Mouse (Mus musculus) hindbrain, embryonic 15.5 days (tissue): ENCODE data around the gene Hadhb. TPM values are rescaled to one million over a fixed set of nuclear protein-coding genes. Genes with fewer than 3 reads are reported as not detected.

Source experiments
- ATAC-seq: fragments of 200-750 bp; cut with Nextera tagmentation; 2 replicates; pipeline ENCODE4 v1.8.0; 2017; ENCODE audit warnings: low read depth, moderate number of reproducible peaks, moderate TSS enrichment; ENCODE audit not compliant: low FRiP score
- H3K27ac ChIP-seq: fragments of 300-500 bp; sonication (generic); replicated peaks from 2 replicates; pipeline ENCODE4 v1.5.1; 2015; ENCODE audit warnings: mild to moderate bottlenecking, inconsistent platforms
- H3K27me3 ChIP-seq: fragments of 300-500 bp; sonication (generic); 2 replicates; pipeline ENCODE4 v1.6.1; 2015; ENCODE audit warnings: control low read depth, inconsistent platforms
- H3K36me3 ChIP-seq: fragments of 300-500 bp; sonication (generic); 2 replicates; pipeline ENCODE4 v1.6.1; 2015; ENCODE audit warnings: control low read depth, inconsistent platforms
- H3K4me1 ChIP-seq: fragments of 300-500 bp; sonication (generic); replicated peaks from 2 replicates; pipeline ENCODE4 v1.6.1; 2015; ENCODE audit warnings: control low read depth, inconsistent platforms
- H3K4me2 ChIP-seq: fragments of 300-500 bp; sonication (generic); 2 replicates; pipeline ENCODE4 v1.6.1; 2015; ENCODE audit warnings: moderate library complexity, mild to moderate bottlenecking, inconsistent platforms
- H3K4me3 ChIP-seq: fragments of 300-500 bp; sonication (generic); 2 replicates; pipeline ENCODE4 v1.5.1; 2015; ENCODE audit warnings: mild to moderate bottlenecking, inconsistent platforms
- H3K9ac ChIP-seq: fragments of 300-500 bp; sonication (generic); 2 replicates; pipeline ENCODE4 v1.6.1; 2015; ENCODE audit warnings: inconsistent platforms
- H3K9me3 ChIP-seq: fragments of 300-500 bp; sonication (generic); 2 replicates; pipeline ENCODE4 v1.6.1; 2016; ENCODE audit warnings: control low read depth, inconsistent platforms
- WGBS: fragments of 180-500 bp; shearing (Covaris S2); methylation state at CpG from one replicate; pipeline ENCODE4 v1.1.7; 2015; 5-methylcytosine and 5-hydroxymethylcytosine counted together
- polyA plus RNA-seq: library from polyadenylated mRNA; unstranded; fragments of >200 nt; fragmentation: Nextera tagmentation; extraction: Ambion mirVana; gene quantifications from 2 replicates; pipeline ENCODE4 v1.2.1, GENCODE M21; 2015

The Hadhb gene
- polyA plus RNA-seq, 1 experiment from 2014 or later = 56.5 TPM

- ATAC-seq = no peak
- Histone ChIP-seq H3K36me3 (no peaks in the 10 kb centered on the region), H3K9me3 (no peaks in the 10 kb centered on the region), H3K27me3 (no peaks in the 10 kb centered on the region), H3K4me1 (peaks cover 11% of the 10 kb centered on the region), H3K4me2 (no peak overlapping the region), H3K9ac (no peak overlapping the region), H3K4me3 (no peak overlapping the region), H3K27ac (no peak overlapping the region)
- 88% methylated on average over 6 of the region's 6 CpGs for WGBS
Observed at GRCm38 (mm10) chr5:30159601-30160000, 4.6 kb downstream of the Hadhb start.

DNA sequence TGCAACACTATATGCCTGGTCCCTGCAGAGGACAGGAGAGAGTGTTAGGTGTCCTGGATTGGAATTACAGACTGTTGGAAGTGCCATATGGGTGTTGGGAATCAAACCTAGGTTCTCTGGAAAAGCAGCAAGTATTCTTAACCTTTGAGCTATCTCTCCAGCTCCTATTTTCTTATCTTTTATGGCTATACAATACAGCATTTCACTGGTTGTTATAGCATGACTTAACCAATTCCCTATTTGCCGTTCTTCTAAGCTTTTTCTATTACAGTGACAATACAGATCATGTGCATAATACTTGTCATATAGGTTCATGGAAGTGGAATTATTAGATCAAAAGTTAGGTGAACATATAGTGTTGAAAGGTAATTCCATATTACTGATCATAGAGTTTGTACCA, 6.8 kb downstream of the Hadhb start:
- peaks cover 9% of the 10 kb centered on the region for H3K36me3 ChIP-seq
- 83% methylated on average over 1 of the region's 1 CpGs for WGBS
- H3K27ac ChIP-seq = no peak overlapping the region
- no peak overlapping the region for H3K9ac ChIP-seq
- H3K27me3 ChIP-seq = no peaks in the 10 kb centered on the region
- H3K9me3 ChIP-seq = no peaks in the 10 kb centered on the region
- peaks cover 2% of the 10 kb centered on the region; the same call in 1 of the 2 replicates for H3K4me1 ChIP-seq
- no peak overlapping the region for H3K4me2 ChIP-seq
- H3K4me3 ChIP-seq = no peak overlapping the region
- ATAC-seq = no peak

GRCm38 (mm10) chr5:30162339-30162738, 7.3 kb downstream of the Hadhb start:
- 84% methylated on average over 6 of the region's 6 CpGs for WGBS
- H3K9me3 ChIP-seq = no peaks in the 10 kb centered on the region

DNA sequence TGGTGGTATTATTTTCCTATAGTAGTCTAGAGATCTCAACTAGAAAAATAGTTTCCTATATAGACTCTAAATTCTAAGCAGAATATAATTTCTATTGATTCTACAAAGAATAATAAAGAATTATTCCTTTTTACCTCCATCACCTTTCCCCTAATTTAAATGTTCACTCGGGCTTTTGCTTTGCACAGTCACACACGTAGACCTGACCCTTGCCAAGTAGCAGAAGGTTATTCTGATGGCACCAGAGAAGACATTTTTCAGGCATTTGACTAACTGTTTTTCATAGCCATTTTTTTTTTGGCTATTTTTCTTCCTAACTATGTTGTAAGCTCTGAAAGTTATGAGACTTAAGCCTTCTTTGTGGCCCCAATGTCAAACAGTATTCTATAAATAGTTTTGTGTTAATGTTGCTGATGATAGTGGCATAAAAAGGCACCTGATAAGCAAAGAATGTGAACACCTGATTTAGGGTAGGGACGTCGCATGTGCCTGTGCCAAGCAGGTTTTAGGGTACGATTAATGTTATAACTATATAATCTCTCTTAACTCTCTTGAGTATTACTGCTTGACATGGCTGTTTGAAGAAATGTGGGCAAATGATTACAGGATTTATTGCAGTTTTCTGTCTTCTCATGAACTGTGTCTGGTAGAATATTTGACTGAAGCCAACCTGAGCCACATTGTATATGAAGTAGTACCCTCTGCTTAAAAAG, 10.3 kb downstream of the Hadhb start:
- WGBS = 96% methylated on average over 5 of the region's 5 CpGs
- no peak overlapping the region for H3K27ac ChIP-seq
- no peaks in the 10 kb centered on the region for H3K27me3 ChIP-seq
- H3K36me3 ChIP-seq = peaks cover 35% of the 10 kb centered on the region
- H3K4me3 ChIP-seq = no peak overlapping the region
- no peak overlapping the region for H3K9ac ChIP-seq
- no peaks in the 10 kb centered on the region for H3K4me1 ChIP-seq
- no peak for ATAC-seq
- H3K9me3 ChIP-seq = no peaks in the 10 kb centered on the region
- H3K4me2 ChIP-seq = no peak overlapping the region

More at GRCm38 (mm10) chr5:30162339-30162738, 7.3 kb downstream of the Hadhb start:
- ATAC-seq = no peak
- H3K36me3 ChIP-seq = peaks cover 10% of the 10 kb centered on the region
- no peak overlapping the region for H3K4me3 ChIP-seq
- no peak overlapping the region for H3K4me2 ChIP-seq
- no peaks in the 10 kb centered on the region for H3K4me1 ChIP-seq
- no peaks in the 10 kb centered on the region for H3K27me3 ChIP-seq
- H3K9ac ChIP-seq = no peak overlapping the region
- no peak overlapping the region for H3K27ac ChIP-seq

GRCm38 (mm10) chr5:30170303-30170940, 15.4 kb downstream of the Hadhb start:
- Histone ChIP-seq H3K4me3 (no peak overlapping the region), H3K27ac (no peak overlapping the region), H3K4me1 (no peaks in the 10 kb centered on the region), H3K4me2 (no peak overlapping the region), H3K36me3 (peaks cover 70% of the 10 kb centered on the region), H3K9me3 (no peaks in the 10 kb centered on the region), H3K9ac (no peak overlapping the region), H3K27me3 (no peaks in the 10 kb centered on the region)
- WGBS = 89% methylated on average over 5 of the region's 5 CpGs
- no peak for ATAC-seq

GRCm38 (mm10) chr5:30172115-30172514, 17.1 kb downstream of the Hadhb start:
- Histone ChIP-seq H3K9ac (no peak overlapping the region), H3K4me3 (no peak overlapping the region), H3K27me3 (no peaks in the 10 kb centered on the region), H3K36me3 (peaks cover 79% of the 10 kb centered on the region), H3K9me3 (no peaks in the 10 kb centered on the region), H3K27ac (no peak overlapping the region), H3K4me1 (no peaks in the 10 kb centered on the region), H3K4me2 (no peak overlapping the region)
- ATAC-seq = no peak

DNA sequence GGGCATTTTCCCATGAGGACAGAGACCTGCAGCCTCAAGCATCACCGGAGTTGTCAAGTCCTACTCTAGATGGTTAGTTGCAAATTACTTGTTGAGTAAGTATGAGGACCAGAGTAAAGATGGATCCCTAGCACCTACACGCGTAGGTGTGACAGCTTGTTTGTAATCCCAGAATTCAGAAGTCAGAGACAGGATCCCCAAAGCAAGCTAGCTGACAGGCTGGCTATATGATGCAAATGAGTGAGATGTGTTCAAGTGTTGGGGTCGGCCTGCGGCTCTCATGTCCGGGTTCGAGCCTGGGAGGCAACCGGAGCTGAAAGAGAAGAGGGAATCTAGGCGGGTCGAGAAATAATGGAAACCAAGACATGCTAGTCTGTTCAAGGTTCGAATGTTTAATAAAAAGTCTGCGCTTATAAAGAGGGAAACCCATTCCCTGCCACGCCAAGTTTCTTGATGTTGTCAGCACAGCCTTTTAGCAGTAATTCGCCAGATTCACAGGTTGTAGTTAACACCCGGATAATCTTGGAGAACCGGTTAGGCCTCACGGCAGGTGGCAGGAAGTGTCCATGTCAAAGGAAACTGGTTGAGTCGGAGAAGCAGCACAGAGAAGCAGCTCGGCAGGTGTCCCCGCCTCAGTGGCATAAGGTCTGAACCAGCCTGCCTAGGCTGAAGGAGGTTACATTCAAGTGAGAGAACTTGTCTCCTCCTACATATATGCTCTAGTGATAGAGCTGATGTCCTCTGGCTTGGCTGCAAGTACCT, 18.1 kb downstream of the Hadhb start:
- Histone ChIP-seq H3K9ac (no peak overlapping the region), H3K27ac (no peak overlapping the region), H3K9me3 (no peaks in the 10 kb centered on the region), H3K4me1 (no peaks in the 10 kb centered on the region), H3K27me3 (no peaks in the 10 kb centered on the region), H3K4me2 (no peak overlapping the region), H3K4me3 (no peak overlapping the region), H3K36me3 (peaks cover 80% of the 10 kb centered on the region)
- 56% methylated on average over 20 of the region's 20 CpGs for WGBS
- no peak for ATAC-seq

- ATAC-seq = no peak
- Histone ChIP-seq H3K4me3 (no peak overlapping the region), H3K4me1 (no peaks in the 10 kb centered on the region), H3K27me3 (no peaks in the 10 kb centered on the region), H3K9ac (no peak overlapping the region), H3K4me2 (no peak overlapping the region), H3K27ac (no peak overlapping the region), H3K9me3 (no peaks in the 10 kb centered on the region), H3K36me3 (peaks cover 79% of the 10 kb centered on the region)
- 80% methylated on average over 4 of the region's 4 CpGs for WGBS
Observed at GRCm38 (mm10) chr5:30175811-30176210, 20.8 kb downstream of the Hadhb start.

- Histone ChIP-seq H3K27me3 (no peaks in the 10 kb centered on the region), H3K36me3 (peaks cover 35% of the 10 kb centered on the region), H3K27ac (no peak overlapping the region), H3K4me3 (no peak overlapping the region), H3K4me2 (no peak overlapping the region), H3K4me1 (no peaks in the 10 kb centered on the region), H3K9me3 (no peaks in the 10 kb centered on the region), H3K9ac (no peak overlapping the region)
- WGBS = 96% methylated on average over 12 of the region's 12 CpGs
- no peak for ATAC-seq
Observed at GRCm38 (mm10) chr5:30187687-30188485, 32.8 kb downstream of the Hadhb start.

GRCm38 (mm10) chr5:30192452-30192851, 37.4 kb downstream of the Hadhb start:
- Histone ChIP-seq H3K9ac (no peak overlapping the region), H3K9me3 (no peaks in the 10 kb centered on the region), H3K27me3 (no peaks in the 10 kb centered on the region), H3K36me3 (peaks cover 5% of the 10 kb centered on the region), H3K4me1 (no peaks in the 10 kb centered on the region), H3K4me3 (no peak overlapping the region), H3K27ac (no peak overlapping the region), H3K4me2 (no peak overlapping the region)
- WGBS = 87% methylated on average over 1 of the region's 1 CpGs
- no peak for ATAC-seq

DNA sequence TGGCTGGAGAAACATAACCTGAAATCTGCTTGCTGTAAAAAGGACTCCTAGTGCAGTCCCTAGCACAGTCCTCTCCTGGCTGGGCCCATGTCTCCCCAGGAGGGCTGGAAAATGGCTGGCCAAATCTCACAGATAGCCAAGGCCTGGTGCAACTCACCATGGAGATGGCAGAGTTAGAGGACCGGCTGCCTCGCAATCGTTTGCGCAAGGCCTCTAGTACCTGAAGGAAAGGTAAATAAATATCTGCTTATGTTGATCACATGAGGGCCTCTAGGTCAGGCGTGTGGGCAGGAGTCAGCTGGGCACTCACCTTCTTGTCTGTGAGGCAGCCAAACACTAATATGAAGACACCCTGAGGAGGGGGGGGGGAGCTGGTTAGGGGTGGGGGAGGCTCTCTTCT, 40.3 kb downstream of the Hadhb start:
- ATAC-seq = no peak
- no peak overlapping the region for H3K9ac ChIP-seq
- H3K27me3 ChIP-seq = no peaks in the 10 kb centered on the region
- H3K9me3 ChIP-seq = no peaks in the 10 kb centered on the region
- H3K4me2 ChIP-seq = no peak overlapping the region
- H3K4me3 ChIP-seq = no peak overlapping the region
- H3K4me1 ChIP-seq = no peaks in the 10 kb centered on the region
- H3K36me3 ChIP-seq = no peaks in the 10 kb centered on the region; the same call in 1 of the 2 replicates
- 90% methylated on average over 5 of the region's 5 CpGs for WGBS
- no peak overlapping the region for H3K27ac ChIP-seq
